Mouse (Mus musculus) CH12.LX (cell line): Measurements from ENCODE around the gene Slc25a11.

Source experiments
- CTCF ChIP-seq, 2 experiments: IDR thresholded peaks in 1 of 2; conservative IDR thresholded peaks in 1 of 2; 2 replicates each; pipeline ENCODE4 v1.5.1; 2011 to 2012; ENCODE audit warnings: low read depth in 2 of 2, low read length in 2 of 2, improper control_type of control experiment in 1 of 2, inconsistent platforms in 1 of 2, mild to moderate bottlenecking in 1 of 2, moderate library complexity in 1 of 2
- ETS1 ChIP-seq: conservative IDR thresholded peaks from 2 replicates; pipeline ENCODE4 v1.6.1; 2012; ENCODE audit warnings: low read depth, mild to moderate bottlenecking, inconsistent platforms, low read length, improper control_type of control experiment, moderate library complexity
- IRF4 ChIP-seq: IDR thresholded peaks from 2 replicates; pipeline ENCODE4 v1.6.1; 2014; ENCODE audit warnings: low read depth, mild to moderate bottlenecking, inconsistent platforms, low read length, improper control_type of control experiment
- MAFK ChIP-seq: IDR thresholded peaks from 2 replicates; pipeline ENCODE4 v1.6.1; 2011; ENCODE audit warnings: low read length, improper control_type of control experiment; ENCODE audit not compliant: insufficient replicate concordance
- MAX ChIP-seq: IDR thresholded peaks from 2 replicates; pipeline ENCODE4 v1.6.1; 2011; ENCODE audit warnings: low read length, improper control_type of control experiment
- POLR2A ChIP-seq: IDR thresholded peaks from 2 replicates; pipeline ENCODE4 v1.6.1; 2011; ENCODE audit warnings: low read depth, mild to moderate bottlenecking, improper control_type of control experiment, low read length
- POLR2AphosphoS2 ChIP-seq: IDR thresholded peaks from 2 replicates; pipeline ENCODE4 v1.6.1; 2011; ENCODE audit warnings: low read depth, low read length, improper control_type of control experiment
- TCF12 ChIP-seq: IDR thresholded peaks from 2 replicates; pipeline ENCODE4 v1.6.1; 2014; ENCODE audit warnings: low read depth, mild to moderate bottlenecking, inconsistent platforms, low read length, improper control_type of control experiment

DNA sequence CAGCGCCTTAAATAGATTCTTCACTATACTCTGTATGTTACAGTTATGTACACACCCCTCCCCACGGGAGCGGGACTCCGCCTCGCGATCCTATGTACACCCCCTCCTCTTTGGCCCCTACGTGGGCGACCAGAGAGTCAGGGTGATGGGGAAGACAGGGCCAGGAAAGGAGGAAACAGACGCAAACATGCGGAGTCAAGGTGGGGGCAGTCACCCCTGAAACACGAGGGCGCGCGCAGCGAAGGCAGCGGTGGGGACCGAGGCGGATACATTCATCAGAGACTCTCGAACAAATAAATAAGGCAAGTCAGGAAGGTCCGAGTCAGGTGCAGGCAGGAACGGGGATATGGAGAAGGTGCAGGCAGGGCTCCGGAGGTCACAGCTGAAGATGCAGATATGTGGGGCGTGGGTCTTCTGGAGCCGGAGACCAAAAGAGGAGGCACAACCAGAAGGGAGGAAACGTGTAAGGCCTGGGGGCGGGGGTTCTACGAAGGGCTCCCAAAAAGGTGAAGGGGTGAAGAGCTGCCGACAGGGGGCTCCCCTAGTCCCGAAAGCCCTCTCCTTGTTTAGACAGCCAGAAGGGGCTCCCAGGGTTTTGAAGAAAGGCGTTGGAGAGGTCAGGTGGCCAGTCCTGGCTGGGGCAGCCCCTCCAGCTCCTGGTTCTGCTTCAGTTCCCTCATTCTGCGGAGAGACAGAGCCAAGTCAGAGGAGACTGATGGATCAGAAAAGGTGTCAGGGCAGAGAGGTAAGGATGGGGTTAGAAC lies 22.5 kb upstream of the Slc25a11 start:
- TF ChIP-seq MAX (peak; percentile 13; the same call in 1 of the 2 replicates), POLR2AphosphoS2 (no peak), POLR2A (0 out of 2 replicates have a peak, but pooled peaks have one; percentile 0), IRF4 (peak; percentile 82), TCF12 (0 out of 2 replicates have a peak, but pooled peaks have one; percentile 23), CTCF (conservative IDR thresholded peaks at IDR 0.05 in 1 of 2, IDR thresholded peaks at IDR 0.05 in 1 of 2; ENCODE audit: low read depth in 2 of 2, low read length in 2 of 2) (peak; percentile 20 to 87; a peak in 3 of 4 replicates), MAFK (no peak), ETS1 (peak; percentile 34; the same call in 1 of the 2 replicates)
